Mouse (Mus musculus) forebrain, embryonic 13.5 days (tissue): ENCODE data around the gene Exoc3l4. TPM values are rescaled to one million over a fixed set of nuclear protein-coding genes. Genes with fewer than 3 reads are reported as not detected.
A peak's percentile ranks its signal among the peaks of the same experiment; 100 is the strongest.

Experiments
- ATAC-seq: fragments of 200-750 bp; cut with Nextera tagmentation; 2 replicates; pipeline ENCODE4 v1.8.0; 2017
- H3K27ac ChIP-seq: fragments of 300-500 bp; sonication (generic); 2 replicates; pipeline ENCODE4 v1.5.1; 2015; ENCODE audit warnings: inconsistent platforms, mild to moderate bottlenecking, moderate library complexity
- H3K27me3 ChIP-seq: fragments of 300-500 bp; sonication (generic); 2 replicates; pipeline ENCODE4 v1.6.1; 2015; ENCODE audit warnings: mild to moderate bottlenecking, inconsistent platforms
- H3K36me3 ChIP-seq: fragments of 300-500 bp; sonication (generic); 2 replicates; pipeline ENCODE4 v1.6.1; 2015; ENCODE audit warnings: mild to moderate bottlenecking, inconsistent platforms; ENCODE audit not compliant: poor library complexity, severe bottlenecking
- H3K4me1 ChIP-seq: fragments of 300-500 bp; sonication (generic); 2 replicates; pipeline ENCODE4 v1.6.1; 2015; ENCODE audit warnings: inconsistent platforms
- H3K4me2 ChIP-seq: fragments of 300-500 bp; sonication (generic); 2 replicates; pipeline ENCODE4 v1.6.1; 2015; ENCODE audit warnings: inconsistent platforms, mild to moderate bottlenecking, moderate library complexity
- H3K4me3 ChIP-seq: fragments of 300-500 bp; sonication (generic); 2 replicates; pipeline ENCODE4 v1.5.1; 2015; ENCODE audit warnings: mild to moderate bottlenecking, inconsistent platforms
- H3K9ac ChIP-seq: fragments of 300-500 bp; sonication (generic); 2 replicates; pipeline ENCODE4 v1.6.1; 2015; ENCODE audit warnings: mild to moderate bottlenecking, inconsistent platforms
- H3K9me3 ChIP-seq: fragments of 300-500 bp; sonication (generic); replicated peaks from 2 replicates; pipeline ENCODE4 v1.6.1; 2016; ENCODE audit warnings: inconsistent platforms
- WGBS: fragments of 180-500 bp; shearing (Covaris S2); methylation state at CpG from one replicate; pipeline ENCODE4 v1.1.7; 2015; 5-methylcytosine and 5-hydroxymethylcytosine counted together
- polyA plus RNA-seq: library from polyadenylated mRNA; unstranded; fragments of >200 nt; fragmentation: Nextera tagmentation; extraction: Ambion mirVana; gene quantifications from 2 replicates; pipeline ENCODE4 v1.2.1, GENCODE M21; 2015

Exoc3l4 gene
- polyA plus RNA-seq, 1 experiment from 2014 or later = 2.3 TPM

DNA sequence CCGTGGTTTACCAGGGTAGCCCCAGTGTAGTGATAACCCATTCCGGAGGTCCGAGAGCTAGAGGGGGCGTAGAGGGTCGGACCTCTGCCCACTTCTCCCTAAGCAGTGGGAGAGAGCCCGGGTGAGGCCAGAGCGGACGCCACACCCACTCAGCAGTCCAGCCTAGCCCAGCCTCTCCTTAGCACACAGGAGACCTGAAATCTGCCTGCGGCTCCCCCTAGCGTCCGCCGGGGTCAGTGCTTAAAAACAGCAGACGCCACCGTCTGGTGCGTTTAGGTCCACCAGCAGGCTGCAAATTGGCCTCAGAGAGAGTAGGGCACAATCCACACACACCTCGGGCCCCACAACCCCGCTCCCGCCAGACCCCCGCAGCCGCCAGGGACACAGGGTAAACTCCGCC, 3.5 kb upstream of the Exoc3l4 start:
- H3K4me3 ChIP-seq = peak overlapping the region; percentile 35
- H3K9me3 ChIP-seq = no peaks in the 10 kb centered on the region
- 1% methylated on average over 21 of the region's 21 CpGs for WGBS
- peaks cover 2% of the 10 kb centered on the region; the same call in 1 of the 2 replicates for H3K27me3 ChIP-seq
- H3K4me1 ChIP-seq = peaks cover 35% of the 10 kb centered on the region
- peak overlapping the region; percentile 55 for H3K9ac ChIP-seq
- H3K4me2 ChIP-seq = peak overlapping the region; percentile 54
- ATAC-seq = peak; percentile 79
- no peak overlapping the region for H3K27ac ChIP-seq
- H3K36me3 ChIP-seq = no peaks in the 10 kb centered on the region

DNA sequence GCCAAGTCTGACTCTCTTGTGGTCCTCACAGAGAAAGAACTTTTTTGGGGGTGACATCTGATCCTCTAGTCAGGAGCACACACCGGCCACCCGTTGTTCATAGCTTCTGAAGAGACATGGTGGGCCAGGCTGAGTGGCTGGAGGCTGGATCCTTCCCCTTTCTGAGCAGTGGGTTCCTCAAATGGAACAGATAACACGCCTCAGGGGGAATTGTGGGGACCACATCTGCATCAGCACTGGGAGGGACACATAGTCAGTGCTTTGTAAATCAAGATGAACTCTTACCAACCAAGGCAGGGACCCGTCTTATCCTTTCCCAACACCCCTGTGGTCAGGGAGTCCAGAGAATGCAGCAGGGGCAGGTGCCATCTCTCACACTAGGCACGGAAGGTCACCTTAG, 3.1 kb downstream of the Exoc3l4 start:
- Histone ChIP-seq H3K36me3 (no peaks in the 10 kb centered on the region), H3K4me1 (peaks cover 18% of the 10 kb centered on the region), H3K9me3 (no peaks in the 10 kb centered on the region), H3K4me2 (no peak overlapping the region), H3K9ac (no peak overlapping the region), H3K27me3 (peaks cover 47% of the 10 kb centered on the region), H3K27ac (no peak overlapping the region), H3K4me3 (no peak overlapping the region)
- ATAC-seq = no peak
- WGBS = 76% methylated on average over 5 of the region's 5 CpGs

DNA sequence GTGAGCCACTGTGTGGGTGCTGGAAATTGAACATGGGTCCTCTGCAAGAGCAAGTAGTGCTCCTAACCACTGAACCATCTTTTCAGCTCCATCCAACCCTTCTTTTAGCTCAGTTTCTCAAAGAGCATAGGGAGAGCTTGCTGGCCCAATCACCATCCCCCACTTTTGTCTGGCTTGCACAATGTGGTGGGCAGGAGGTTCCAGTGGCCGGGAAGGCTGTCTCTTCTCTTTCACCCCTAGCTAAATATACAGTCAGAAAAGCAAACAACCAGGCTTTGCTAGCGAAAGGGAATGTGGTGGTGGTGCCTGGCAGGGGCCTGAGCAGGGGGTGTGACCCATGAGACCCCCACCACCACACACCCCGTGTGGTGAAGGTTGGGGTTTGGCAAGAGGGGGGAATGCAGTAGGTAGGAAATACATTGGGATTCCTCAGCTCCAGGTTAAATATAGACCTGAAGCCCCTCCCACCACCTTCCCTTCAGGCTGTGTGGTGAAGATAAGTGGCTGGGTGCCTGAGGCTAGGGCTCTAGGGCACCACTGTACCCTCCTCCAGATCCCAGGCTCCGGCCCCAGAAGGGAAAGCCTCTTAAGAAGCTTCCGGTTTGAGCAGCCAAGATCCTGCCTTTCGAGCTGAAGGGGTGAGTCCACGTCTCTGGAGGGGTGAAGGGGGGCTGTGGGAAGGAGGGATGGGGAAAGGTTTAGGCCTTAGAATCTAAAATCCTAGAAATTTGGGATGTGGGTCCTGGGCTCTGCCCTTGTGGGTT, 4.3 kb downstream of the Exoc3l4 start:
- H3K36me3 ChIP-seq = no peaks in the 10 kb centered on the region
- no peak for ATAC-seq
- peaks cover 59% of the 10 kb centered on the region for H3K27me3 ChIP-seq
- H3K27ac ChIP-seq = no peak overlapping the region
- H3K9me3 ChIP-seq = no peaks in the 10 kb centered on the region
- no peak overlapping the region for H3K4me2 ChIP-seq
- peaks cover 22% of the 10 kb centered on the region for H3K4me1 ChIP-seq
- 39% methylated on average over 7 of the region's 7 CpGs for WGBS
- H3K9ac ChIP-seq = no peak overlapping the region
- H3K4me3 ChIP-seq = no peak overlapping the region

DNA sequence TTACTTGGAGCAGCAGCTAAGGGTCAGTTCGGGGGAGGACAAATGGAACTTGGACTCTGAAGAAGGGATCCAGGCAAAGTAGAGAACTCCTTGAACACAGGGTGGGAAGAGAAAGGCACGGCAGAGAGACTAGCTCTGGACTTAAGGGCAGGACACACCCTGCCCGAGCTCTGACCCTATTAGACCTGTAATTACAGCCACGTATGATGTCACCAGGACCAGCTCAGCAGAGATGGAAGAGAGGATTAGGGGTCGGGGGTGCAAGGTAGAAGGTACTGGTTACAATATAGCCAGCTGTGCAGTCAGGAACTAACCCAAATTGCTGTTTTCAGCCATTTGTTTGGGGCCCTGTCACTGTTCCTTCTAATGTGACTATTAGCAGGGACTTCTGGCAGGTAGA, 6.0 kb downstream of the Exoc3l4 start:
- Histone ChIP-seq H3K9me3 (no peaks in the 10 kb centered on the region), H3K4me2 (no peak overlapping the region; the same call in 1 of the 2 replicates), H3K27ac (no peak overlapping the region), H3K27me3 (peaks cover 73% of the 10 kb centered on the region), H3K4me3 (no peak overlapping the region), H3K36me3 (no peaks in the 10 kb centered on the region), H3K9ac (no peak overlapping the region), H3K4me1 (peaks cover 13% of the 10 kb centered on the region)
- 41% methylated on average over 5 of the region's 5 CpGs for WGBS
- no peak for ATAC-seq

DNA sequence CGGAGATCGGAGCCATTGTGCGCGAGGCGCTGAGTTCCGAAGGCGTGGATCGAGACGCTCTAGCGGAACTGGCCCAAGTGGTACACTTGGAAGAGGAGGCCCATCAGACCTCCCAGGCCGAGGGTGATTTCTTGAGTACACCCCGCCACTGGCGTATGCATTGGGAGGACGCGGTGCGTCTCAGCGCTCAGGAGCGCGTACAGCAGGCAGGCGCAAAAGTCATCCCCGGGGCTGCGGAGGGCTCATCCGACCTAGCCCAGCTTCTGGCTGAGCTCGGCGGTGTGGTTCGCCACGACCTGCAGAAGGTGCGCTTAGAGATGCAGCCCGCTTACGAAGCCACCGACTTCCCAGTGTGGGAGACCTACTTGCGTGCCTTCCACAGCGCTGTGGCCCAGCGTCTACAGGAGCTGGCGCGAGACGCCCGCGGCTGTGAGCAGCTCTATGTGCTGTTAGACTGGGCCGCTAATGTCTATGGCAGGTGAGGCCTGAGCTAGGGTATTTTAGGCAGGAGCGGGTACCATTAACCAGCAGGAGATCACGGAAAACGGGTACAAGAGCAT, 6.8 kb downstream of the Exoc3l4 start:
- H3K9ac ChIP-seq = peak overlapping the region; percentile 46; the same call in 1 of the 2 replicates
- H3K4me2 ChIP-seq = peak overlapping the region; percentile 54
- WGBS = 2% methylated on average over 43 of the region's 43 CpGs
- H3K9me3 ChIP-seq = no peaks in the 10 kb centered on the region
- H3K4me3 ChIP-seq = peak overlapping the region; percentile 29
- peaks cover 81% of the 10 kb centered on the region for H3K27me3 ChIP-seq
- peaks cover 21% of the 10 kb centered on the region for H3K4me1 ChIP-seq
- H3K27ac ChIP-seq = no peak overlapping the region
- H3K36me3 ChIP-seq = no peaks in the 10 kb centered on the region
- no peak for ATAC-seq

DNA sequence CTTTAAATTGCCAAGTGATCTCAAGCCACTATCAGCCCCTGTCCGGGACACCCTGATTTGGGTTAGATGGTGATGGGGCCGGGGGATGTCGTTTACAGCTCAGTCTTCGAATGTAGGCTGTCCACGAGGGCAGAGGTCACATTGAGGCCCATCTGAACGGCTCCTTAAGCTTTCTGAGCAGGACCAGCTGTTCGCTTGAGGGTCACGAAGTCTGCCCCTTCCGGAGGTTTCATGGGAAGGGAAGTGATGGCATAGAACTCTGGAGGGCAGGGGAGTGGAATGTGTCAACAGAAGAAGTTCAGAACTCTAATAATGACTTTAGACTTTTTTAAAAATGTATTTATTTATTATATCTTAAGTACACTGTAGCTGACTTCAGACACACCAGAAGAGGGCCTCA, 7.7 kb downstream of the Exoc3l4 start:
- 26% methylated on average over 9 of the region's 9 CpGs for WGBS

DNA sequence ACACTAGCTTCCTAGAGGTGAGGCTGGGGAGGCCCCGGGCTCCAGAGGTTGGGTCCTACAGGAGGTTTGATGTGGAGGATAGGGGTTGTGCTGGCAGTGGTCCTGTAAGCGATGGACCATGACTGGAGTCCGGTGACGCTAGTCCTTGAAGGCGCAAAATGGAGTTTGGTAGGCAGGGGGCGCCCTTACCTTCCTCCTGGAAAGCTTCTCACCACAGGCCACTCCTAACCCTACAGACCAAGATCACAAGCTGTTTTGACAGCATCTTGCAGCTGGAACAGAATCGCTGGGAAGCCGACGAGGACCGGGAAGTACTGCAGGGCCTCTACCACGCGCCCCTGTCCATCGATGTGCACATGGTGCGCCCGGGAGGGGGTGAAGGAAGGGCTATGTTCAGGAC, 8.4 kb downstream of the Exoc3l4 start:
- Histone ChIP-seq H3K4me2 (peak overlapping the region; percentile 22), H3K9ac (no peak overlapping the region), H3K4me1 (peaks cover 37% of the 10 kb centered on the region), H3K4me3 (no peak overlapping the region), H3K36me3 (no peaks in the 10 kb centered on the region), H3K27ac (no peak overlapping the region), H3K9me3 (no peaks in the 10 kb centered on the region), H3K27me3 (peaks cover 91% of the 10 kb centered on the region)
- 4% methylated on average over 15 of the region's 15 CpGs for whole genome bisulfite sequencing
- no peak; the same call in 1 of the 2 replicates for ATAC-seq

More for the DNA sequence above, 7.7 kb downstream of the Exoc3l4 start:
- H3K9ac ChIP-seq = no peak overlapping the region
- peaks cover 30% of the 10 kb centered on the region for H3K4me1 ChIP-seq
- no peak overlapping the region for H3K4me2 ChIP-seq
- peaks cover 83% of the 10 kb centered on the region for H3K27me3 ChIP-seq
- H3K36me3 ChIP-seq = no peaks in the 10 kb centered on the region
- no peak for ATAC-seq
- no peak overlapping the region for H3K4me3 ChIP-seq
- no peaks in the 10 kb centered on the region for H3K9me3 ChIP-seq
- no peak overlapping the region for H3K27ac ChIP-seq

DNA sequence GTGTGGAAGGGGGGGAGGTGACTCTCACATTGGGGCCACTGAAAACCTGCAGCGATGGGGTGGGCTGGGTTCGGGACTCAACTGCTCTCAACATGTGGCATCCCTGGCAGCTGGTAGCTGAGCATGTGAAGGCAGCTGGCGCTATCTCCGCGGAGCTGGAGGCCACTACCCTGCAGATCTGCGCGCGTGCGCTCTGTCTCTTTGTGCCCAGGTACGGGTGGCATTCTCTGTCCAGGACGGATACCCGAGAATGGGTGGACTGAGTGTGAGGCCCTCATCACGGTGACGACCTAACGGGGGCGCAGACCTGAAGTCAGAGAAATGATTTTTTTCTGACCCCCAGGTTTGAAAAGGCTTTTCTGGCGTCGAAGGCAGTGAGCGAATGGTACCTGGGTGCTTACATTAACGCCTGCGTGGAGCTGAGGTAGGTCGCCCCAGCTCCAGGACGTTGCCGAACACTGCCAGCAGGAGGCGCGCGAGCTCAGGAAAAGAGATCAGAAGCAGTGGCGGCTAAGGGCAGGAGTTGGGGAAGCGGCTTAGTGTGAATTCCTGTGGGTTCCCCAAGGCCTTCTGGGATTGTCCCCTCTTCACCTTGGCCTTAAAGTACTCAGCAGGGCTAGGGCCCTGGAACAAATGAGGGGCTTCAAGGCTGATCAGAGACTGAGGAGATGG, 9.1 kb downstream of the Exoc3l4 start:
- Histone ChIP-seq H3K27ac (no peak overlapping the region), H3K4me1 (peaks cover 44% of the 10 kb centered on the region), H3K9ac (no peak overlapping the region), H3K9me3 (no peaks in the 10 kb centered on the region), H3K36me3 (no peaks in the 10 kb centered on the region), H3K4me2 (peak overlapping the region; percentile 22), H3K27me3 (peaks cover 94% of the 10 kb centered on the region), H3K4me3 (no peak overlapping the region)
- ATAC-seq = peak; percentile 60
- WGBS = 19% methylated on average over 29 of the region's 29 CpGs

DNA sequence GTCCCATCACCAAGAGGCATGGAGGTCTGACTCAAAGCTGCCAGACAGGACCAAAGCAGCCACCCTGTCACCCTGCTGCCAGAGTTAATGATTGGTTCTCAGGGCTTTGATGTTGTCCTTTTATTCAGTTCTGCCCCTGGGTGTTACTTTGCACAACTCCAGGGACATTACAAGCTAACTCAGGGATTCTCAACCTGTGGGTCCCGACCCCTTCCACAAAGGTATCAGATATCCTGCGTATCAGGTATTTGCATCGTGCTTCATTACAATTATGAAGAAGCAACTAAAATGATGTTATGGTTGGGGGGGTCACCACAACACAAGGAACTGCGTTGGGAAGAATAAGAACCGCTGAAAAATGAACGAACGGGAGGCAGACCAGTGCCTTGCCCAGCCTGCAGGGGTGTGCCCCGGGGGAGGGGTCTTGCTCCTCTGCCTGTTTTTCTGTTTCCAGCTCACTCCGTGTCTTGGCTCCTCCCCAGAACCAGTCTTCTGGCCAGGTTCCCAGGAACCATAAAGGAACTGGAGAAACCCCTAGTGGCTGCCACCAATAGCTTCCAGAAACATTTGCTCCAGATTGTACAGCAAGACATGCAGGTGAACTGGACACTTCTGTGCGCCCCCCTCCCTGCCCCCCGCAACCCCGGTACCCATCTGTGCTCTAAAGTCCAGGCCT, 10.8 kb downstream of the Exoc3l4 start:
- no peaks in the 10 kb centered on the region for H3K36me3 ChIP-seq
- H3K4me3 ChIP-seq = no peak overlapping the region
- WGBS = 40% methylated on average over 12 of the region's 12 CpGs
- peaks cover 44% of the 10 kb centered on the region for H3K4me1 ChIP-seq
- H3K9ac ChIP-seq = no peak overlapping the region
- ATAC-seq = no peak
- H3K27me3 ChIP-seq = peaks cover 94% of the 10 kb centered on the region
- no peak overlapping the region for H3K4me2 ChIP-seq
- H3K27ac ChIP-seq = no peak overlapping the region
- no peaks in the 10 kb centered on the region for H3K9me3 ChIP-seq

DNA sequence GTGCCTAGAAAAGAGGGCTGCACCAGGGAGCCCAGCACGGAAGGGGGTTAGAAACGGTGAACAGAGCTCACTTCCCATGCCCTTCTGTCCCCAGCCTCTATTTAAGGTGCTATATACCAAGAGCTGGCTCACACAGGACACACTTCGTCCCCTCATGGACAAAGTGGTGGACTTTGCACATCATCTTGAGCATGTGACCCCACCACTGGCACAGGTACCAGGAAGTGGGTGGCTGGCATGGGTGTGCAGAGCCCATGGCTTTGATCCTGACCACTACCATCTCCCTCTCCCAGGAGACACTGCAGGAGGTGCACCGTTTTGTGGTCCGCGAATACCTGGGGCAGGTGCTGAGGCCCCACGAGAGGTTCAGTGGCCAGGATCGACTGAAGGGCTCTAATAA, 11.5 kb downstream of the Exoc3l4 start:
- Histone ChIP-seq H3K4me3 (no peak overlapping the region), H3K27ac (no peak overlapping the region), H3K36me3 (no peaks in the 10 kb centered on the region), H3K4me1 (peaks cover 44% of the 10 kb centered on the region), H3K9me3 (no peaks in the 10 kb centered on the region), H3K9ac (no peak overlapping the region), H3K27me3 (peaks cover 90% of the 10 kb centered on the region), H3K4me2 (no peak overlapping the region)
- WGBS = 18% methylated on average over 8 of the region's 8 CpGs
- ATAC-seq = no peak

DNA sequence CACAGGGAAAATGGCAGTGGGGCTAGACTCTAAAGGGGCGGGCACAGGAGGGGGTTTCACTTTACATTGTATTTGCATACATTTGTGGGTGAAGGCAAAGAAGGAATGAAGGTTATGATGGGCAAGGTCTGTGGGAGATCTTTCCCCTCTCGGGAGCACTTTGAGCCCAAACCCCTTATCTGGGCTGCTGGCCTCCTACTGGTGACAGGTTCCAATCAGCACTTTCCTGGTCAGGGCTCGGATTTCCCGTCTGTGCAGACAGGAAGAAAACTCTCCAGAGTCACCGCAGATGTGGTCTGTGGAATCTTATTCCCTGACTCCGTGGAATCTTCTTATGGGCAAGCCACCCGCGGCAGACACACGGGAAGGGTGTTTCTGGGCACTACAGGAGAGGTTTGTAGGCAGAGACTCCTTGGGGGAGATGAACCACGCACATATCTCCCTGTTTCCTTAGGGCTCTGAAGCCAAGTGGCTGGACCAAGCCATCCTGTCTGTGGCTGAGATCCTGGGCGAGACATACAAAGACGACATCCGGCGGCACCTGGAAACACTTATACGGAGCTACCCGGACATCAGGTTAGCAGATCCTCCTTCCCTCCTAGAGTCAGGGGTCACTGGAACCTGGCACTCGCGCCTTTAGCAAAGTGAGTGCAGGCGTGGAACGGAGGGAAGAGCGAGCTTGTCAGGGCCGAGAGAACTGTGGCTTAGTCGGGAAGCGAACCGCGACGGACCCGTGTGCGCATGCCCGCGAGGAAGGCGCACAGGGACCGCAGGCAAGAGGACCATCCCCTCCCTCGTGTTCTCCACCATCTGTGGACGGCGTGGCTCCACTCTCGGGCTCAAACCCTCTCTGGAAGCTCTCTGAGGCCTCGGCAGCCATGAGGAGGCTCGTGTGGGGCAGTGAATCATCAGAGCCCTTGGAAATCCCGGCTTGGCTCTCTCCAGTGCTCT, 12.4 kb downstream of the Exoc3l4 start:
- peak; percentile 64; the same call in 1 of the 2 replicates for ATAC-seq
- H3K9me3 ChIP-seq = no peaks in the 10 kb centered on the region
- H3K4me2 ChIP-seq = peak overlapping the region; percentile 71
- H3K27me3 ChIP-seq = peaks cover 83% of the 10 kb centered on the region
- WGBS = 1% methylated on average over 40 of the region's 40 CpGs
- H3K4me3 ChIP-seq = peak overlapping the region; percentile 37
- H3K27ac ChIP-seq = no peak overlapping the region
- H3K9ac ChIP-seq = peak overlapping the region; percentile 56
- peaks cover 38% of the 10 kb centered on the region for H3K4me1 ChIP-seq
- no peaks in the 10 kb centered on the region for H3K36me3 ChIP-seq
